Mouse (Mus musculus) spleen, adult 18-20 months (tissue): ENCODE measurements around the gene Nlrx1.

Source experiments
- DNase-seq, 2 experiments: peaks; one replicate each; pipeline ENCODE4 v3.0.0; 2022; ENCODE audit warnings: mixed read lengths in 2 of 2

Nlrx1 gene

DNA sequence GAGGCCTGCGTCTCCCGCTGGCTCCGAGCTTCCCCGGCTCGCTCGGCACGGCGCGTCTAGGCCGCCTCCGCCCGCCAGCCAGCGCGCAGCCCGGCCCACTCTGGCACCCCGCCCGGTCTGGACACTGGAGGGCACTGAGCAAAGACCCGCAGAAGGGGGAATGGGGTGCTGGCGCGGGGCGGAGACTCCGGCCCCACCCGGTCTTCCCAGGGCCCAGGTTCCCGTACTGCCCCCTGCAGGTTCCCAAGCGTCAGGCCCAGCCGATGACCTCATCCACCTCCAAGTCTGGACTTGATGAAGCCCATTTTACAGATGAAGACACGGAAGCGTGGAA lies 405 bp downstream of the Nlrx1 start:
- DNase-seq, result peak; percentile 64 to 83

DNA sequence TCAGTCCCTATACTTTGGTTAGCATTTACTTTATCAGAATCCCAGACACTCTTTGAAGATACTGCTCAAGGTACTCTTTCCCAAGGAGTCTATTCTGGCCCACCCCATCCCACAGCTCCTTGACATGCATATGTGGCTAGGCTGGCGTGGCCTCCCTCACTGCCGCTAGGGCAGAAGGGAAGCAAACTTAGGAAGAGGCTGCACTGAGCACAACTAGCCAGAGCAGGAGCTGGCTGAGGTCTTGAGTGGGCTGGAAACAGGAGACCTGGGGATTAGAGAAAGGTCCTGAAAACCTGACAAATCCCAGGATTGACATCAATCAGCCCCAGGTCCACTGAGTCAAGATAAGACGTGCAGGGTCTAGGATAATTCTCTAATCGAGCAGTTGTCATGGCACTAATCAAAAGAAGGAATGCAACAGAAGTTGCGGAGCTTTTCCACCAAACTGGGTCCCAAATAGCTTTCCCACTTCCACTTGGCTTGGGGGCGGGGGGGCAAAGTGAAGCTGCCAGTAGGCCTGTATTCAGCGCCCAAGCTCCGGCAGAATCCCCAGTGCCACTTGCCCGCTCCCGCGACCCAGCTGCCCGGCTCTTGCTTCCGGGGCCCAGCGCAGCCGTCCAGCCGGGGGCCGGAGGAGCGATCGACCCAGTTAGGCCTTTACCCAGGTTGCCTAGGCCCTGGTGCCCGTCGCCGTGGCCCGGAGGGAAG lies 926 bp downstream of the Nlrx1 start:
- DNase-seq, result no peak

DNA sequence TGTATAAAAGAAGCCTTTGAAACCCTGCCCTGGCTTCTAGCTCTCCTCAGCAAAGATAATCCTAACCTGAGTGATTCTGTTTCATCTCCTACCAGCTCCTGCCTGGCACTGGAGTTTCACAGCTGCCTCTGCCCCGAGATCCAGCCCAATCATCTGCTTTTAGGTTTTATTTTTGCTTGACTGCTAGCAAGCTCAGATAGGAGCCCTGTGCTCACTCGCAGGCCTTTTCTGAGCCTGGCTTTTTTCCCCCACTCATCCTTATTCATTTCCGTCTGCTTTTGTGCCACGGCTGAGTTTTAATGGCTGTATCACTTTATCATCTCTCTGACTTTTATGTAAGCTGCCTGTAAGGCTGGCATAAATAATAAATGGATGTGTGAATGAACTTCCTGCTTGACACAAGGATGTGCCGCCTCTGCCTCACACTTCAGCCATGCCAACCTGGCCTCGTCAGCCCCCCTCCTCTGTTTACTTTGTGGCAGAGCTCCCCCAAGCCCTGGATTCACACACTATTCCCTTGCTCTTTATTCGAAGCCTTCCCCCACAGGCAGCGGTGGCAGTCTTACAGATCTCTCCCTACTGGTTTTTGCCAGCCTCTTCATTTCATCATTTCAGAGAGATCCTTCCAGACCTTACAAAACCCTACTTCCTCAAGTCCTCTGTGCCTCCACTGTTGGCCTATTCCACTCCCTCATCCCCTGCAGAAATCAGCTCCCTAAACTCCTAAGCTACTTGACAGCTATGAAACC lies 1.7 kb downstream of the Nlrx1 start:
- no peak for DNase-seq

DNA sequence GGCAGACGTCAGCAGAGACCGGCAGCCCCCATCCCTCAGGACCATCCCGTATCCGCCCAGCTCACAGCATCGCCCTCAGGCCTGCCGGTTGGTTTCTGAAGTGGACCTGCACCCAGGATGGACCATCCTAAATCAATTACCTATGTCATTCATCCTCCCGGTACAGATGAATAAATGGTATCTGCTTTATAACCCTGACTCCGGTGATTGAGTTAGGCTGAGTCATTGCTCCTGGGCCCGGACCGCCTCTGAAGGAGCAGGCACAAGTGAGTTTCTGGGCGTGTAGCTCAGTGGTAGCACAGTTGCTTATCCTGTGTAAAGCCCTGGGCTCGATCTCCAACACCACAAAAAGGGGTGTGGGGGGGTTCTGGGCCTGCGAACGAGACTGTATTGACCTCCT lies 7.0 kb downstream of the Nlrx1 start:
- no peak for DNase-seq

DNA sequence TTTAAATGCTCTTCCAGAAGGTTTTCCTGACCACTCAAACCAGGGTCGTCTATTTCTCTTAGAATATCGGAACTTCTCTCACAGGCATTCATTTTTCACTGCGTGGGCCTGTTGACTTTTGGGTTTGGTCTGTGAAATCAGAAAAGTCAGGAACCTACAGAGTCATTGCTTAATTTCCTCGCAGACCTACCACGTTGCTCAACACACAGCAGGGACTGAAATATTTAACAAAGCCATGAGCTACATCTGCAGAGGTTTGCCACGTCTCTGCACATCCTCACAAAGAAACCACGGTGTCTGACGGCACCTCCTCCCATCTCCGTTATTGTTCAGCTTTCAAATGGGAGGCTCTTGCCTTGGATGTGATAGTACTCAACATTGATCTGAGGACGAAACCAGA lies 9.4 kb downstream of the Nlrx1 start:
- no peak for DNase-seq

DNA sequence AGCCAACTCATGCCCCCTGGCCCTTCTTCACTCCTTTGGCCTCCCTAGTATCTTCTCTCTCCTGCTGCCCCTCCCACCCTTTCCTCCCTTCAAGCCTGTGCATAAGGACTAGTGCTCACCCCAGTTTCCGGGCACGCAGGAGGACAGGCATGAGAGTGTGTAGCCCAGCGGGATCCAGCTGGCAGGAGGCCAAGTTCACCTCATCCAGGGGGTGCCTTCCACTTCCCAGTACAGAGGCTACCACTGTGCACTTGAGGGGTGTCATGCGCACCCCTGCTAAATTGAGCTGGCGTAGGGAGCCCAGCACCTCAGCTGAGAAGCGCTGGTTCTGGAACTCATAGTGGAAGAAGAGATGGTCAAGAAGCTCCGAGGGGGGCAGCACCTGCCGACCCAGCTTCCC lies 12.2 kb downstream of the Nlrx1 start:
- no peak for DNase-seq

DNA sequence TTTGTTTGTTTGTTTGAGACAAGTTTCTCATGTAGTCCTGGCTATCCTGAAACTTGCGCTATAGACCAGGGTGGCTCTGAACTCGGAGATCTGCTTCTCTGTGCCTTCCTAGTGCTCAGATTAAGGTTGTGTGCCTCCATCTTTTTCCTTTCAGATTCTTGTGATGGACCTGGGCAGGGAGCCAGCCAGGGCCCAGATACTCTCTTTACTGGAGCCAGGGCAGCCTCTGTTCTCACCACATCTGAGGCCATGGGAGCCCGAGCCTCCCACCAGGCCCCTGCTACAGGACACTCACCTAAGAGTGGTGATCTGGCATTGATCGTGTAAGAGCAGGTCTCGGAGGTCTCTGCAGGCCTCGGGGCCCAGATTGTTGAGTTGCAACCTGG lies 13.3 kb downstream of the Nlrx1 start:
- no peak for DNase-seq

DNA sequence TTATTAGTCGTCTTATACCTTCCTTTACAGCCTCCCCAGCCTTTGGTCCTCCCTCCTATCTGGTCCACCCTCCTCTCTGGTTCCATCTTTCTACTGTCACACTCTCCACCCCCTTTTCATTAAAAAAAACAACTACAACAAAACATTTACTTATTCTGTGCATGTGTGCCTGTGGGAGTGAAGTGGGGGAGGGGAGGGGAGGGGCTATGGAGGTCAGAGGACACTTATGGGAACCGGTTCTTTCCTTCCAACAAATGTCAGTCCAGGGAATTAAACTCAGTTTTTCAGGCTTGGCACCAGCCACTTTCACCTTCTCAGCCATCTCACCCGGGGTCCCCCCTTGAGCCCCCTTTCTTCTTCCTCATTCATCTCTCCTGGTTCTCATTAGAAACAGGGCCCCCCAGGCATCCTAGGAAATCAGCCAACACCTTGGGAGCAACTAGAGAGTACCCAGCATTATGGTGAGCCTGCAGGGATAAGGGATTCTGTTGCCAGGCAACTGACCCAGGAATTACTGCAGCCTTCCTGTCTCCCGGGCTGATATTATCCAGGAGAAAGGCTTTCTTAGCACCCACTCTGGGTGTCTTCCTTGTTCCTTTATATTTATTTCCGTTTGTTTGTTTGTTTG lies 13.8 kb downstream of the Nlrx1 start:
- DNase-seq, result no peak

DNA sequence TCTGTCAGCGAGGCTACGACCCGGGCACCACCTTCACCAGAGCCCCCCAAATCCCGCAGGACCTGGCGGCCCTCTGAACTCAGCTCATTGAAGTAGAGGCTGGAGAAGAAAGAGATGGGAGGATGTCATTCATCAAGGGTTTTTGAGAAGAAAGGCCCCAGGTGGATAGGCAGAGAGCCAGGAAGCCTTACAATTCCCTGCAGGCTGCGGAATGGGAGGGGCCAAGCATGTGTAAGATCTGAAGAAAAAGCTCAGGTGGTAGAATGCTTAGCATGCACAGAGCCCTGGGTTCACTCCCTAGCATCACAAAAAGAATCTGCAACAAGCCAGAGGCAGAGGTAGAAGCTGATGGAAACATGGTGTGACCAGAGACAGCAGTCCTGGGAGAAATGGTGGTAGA lies 15.0 kb downstream of the Nlrx1 start:
- no peak for DNase-seq

DNA sequence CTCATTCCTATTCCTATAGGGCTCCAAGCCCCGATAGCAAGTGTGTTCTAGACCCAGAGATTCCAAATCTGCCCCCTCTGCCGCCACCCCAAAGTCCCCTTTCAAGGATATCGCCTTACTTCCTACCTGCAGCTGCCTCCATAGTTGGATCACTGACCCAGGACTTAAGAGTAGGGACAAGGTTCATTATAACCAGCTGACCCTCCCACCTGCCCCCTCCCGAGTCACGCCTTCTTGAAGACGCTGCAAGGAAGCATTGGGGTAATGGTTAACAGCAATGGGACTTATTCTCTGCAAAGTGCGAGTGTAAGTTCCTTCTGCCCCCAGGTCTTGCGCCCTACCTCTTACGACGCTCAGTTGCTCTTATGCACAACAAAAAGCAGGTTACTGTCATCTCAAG lies 17.1 kb downstream of the Nlrx1 start, which contains the start of gene Pdzd3:
Gene Pdzd3, minus strand, starts transcription at position 158 of the 400 bp plus-strand sequence.
- no peak for DNase-seq

DNA sequence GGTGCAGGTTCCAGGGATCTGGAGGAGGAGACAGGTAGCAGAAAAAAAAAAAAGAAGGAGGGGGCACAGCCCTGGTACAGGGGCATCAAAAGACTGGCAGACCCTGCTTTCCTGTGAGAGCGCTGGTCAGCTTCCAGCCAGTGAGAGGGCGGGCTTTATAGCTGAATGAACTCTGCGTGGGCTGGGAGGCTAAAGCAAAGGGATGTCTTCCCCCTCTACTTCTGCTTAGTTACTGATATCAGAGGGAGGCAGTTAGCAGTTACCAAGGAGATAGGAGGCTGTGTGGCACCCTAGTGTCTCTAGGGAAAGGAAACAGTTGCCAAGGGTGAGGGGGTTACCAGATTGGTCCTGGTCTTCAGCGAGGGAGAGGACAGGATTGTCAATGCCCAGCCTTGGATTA lies 18.0 kb downstream of the Nlrx1 start:
- no peak for DNase-seq

DNA sequence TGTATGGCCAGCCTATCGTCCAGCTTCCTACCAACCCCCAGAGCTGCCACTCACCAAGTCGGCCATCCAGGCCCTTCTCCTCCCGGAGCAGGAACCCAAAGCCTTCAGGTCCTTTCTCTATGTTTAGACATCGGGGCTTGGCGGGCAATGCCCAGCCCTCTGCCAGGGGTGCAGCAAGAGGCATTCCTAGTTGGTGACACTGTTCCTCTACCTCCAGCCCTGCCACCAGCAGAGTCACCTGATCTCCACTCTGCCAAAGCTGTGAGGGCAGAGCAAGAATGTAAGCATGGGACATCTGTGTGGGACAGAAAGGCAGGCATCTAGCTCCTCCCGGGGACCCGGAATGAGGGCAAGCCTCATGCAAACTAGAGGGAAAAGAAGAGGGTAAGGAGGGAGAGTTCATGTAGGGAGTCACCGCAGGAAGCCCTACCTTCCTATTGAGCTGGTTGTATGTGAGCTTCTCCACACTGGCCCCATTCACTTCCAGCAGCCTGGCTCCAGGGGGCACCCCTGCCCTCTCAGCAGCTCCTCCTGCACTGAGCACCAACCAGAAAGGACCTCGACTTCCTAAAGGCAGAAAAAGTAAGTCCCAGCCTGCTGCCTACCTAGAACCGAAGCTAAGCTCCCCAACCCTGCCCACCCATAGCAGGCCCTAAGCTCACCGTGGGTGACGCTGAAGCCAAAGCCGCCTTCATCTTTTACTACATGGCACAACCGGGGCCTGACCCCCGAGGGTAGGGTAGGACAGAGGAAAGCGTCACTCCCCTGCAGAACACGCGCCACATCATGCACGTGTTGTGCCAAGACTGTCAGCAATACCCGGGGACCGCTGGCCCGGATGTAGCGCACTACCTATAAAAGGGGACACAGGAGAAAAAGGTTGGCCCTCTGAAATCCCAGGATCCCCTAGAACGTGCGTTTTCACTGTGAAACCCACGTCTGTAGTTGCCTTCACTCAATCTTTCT lies 18.9 kb downstream of the Nlrx1 start:
- peak; percentile 41 to 52 for DNase-seq

DNA sequence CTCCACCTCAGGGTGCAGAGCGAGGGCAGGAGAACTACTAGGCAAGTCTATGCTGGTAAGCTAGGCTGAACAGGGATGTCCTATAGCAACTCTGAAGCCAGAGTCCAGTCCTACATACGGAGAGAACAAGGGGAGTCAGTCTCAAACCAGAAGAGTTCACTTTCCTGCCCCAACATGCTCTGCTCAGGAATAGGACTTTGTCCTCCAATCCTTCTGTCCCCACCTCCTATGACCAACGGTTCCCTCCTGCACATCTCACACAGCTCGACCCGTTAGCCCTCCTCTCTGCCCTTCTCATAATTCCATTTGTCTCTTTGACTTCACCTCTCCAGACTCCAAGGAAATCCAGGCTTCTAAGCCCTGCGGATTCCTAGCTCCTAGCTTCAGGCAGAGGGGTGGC lies 20.5 kb downstream of the Nlrx1 start:
- no peak for DNase-seq

DNA sequence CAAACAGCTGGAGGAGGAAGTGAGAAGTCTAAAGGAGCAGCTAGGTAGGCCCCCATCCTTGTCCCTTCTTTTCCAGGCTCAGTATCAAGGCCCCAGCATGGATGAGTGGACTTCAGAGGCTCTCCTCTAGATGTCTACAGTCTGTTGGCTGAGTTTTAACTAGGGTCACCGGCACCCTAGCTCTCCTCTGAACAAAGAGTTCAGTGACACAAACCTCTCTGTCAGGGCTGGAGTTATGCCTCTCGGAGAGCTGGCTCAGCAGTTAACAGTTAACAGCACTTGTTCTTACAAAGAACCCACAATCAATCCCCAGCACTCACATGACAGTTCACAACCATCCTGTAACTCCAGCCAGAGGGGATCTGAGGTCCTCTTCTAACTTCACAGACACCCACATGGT lies 24.8 kb downstream of the Nlrx1 start:
- no peak for DNase-seq

DNA sequence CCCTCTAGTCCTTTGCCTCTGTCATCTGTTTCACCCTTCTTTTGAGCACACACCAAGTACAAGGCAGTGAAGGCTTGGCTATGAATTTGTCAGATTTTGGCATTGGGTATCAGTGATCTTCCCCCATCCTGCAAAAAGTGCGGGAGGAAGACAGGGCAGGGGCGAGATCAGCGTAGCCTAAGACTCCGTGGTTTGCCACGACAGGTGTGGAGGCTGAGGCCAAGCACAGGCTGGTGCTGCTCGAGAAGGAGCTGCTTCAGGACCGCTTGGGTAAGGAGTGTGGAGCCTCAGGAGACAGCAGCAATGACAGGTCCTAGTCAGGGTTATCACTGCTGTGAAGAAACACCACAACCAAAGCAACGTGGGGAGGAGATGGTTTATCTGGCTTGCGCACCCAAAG lies 27.0 kb downstream of the Nlrx1 start:
- DNase-seq, result no peak

DNA sequence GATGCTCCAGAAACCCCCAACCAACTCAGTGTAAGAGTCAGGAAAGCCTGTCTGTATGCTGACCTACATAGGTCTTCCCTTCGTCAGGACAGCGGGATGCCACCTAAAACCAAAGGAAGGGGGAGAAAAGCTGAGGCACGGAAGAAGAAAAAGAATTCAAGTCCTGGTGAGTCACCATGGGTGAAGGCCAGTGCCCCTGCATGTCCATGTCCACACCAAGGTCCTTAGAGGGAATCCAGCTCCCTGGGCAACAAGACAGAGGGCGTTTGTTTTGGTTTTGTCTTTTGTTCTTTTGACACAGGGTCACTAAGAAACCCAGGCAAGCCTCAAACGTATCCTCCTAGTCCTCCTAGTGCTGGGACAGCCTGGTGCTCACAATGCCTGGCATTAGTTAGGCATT lies 27.5 kb downstream of the Nlrx1 start:
- DNase-seq, result no peak

DNA sequence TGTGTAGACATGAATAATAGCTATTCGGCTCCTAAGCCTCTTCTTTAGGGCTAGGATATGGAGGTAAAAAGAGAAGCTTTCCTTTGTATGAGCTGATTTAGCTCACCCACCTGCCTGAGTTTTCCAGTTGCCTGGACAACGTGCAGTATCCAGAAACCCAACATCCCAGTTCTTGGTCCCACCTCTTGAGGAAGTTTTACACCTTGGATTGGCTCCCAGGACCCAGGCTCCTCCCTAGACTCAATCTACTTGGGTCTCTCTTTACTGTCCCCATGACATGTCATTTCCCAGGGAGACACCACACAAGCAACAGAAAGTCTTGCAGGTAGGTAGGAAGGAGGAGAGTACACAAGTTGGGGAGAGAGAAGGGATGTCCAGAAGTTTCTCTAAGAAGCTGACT lies 28.0 kb downstream of the Nlrx1 start, which contains the start of gene Ccdc153:
Gene Ccdc153, plus strand, starts transcription at position 278 of the 400 bp plus-strand sequence.
- DNase-seq, result no peak

DNA sequence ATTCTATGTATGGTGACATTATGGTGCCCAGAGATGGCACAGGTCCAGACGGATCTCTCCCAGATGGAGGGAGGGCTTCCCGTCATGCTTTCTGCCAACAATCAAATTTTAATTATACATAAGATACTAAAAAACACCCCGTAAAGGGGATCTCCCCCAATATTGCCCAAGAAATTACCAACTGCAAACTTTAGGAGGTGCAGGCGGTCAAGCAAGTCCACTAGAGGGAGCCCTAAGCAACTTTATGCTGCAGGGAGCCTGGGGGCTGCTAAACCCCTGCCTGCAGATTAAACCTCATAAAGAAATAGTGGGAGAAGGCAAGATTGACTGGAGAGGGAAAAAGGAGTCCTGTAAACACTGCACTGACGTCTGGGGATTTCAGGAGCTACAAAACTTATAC lies 29.0 kb downstream of the Nlrx1 start:
- peak in 1 of 2 experiments; percentile 52 for DNase-seq

DNA sequence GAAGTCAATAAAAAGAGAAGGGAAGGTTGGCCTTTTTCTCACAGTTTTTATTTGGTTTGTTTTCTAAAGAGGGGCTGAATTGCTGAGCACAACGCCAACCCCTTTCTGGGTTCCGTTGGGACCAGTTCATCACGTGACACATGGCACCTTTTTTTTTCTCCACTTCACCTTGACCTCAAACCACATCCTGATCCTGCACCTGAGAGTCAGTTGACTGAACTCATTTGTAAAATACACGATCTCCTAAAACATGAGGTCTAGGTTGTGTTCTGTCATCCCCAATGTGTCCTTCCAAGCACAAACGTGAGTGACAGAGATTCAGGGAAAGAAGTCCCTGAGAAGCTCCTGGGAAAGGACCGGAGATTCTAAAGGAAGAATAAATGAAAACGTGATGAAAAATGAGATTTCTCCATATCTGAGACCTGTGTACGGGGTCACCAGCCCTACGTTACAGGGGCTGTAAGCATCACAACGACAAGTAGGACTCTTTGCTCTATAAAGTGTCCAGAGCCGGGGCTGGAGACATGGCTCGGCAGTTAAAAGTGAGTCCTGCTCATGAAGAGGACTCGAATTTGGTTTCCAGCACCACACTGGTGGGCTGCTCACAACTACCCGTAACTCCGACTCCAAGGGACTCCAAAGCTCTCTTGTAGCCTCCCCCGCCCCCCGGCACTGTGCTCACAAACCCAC lies 29.8 kb downstream of the Nlrx1 start:
- no peak for DNase-seq

DNA sequence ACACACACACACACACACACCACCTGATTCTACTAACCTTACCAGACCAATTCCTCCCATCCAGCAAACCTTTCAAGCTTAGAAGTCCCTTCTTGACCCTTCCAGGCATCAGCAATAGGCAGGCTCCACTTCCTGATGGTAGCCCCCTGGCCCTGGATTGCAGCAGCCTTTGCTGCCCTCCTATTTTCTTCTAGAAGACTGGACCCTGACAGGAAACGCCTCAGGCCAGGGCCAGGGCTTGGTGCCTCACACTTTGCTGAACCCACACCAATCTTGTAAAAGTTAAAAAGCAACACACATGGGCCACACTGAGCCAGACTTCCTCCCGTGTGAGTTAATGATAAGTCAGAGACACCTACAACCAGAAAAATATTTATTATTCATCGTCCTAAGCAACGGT lies 31.3 kb downstream of the Nlrx1 start:
- DNase-seq, result no peak

DNA sequence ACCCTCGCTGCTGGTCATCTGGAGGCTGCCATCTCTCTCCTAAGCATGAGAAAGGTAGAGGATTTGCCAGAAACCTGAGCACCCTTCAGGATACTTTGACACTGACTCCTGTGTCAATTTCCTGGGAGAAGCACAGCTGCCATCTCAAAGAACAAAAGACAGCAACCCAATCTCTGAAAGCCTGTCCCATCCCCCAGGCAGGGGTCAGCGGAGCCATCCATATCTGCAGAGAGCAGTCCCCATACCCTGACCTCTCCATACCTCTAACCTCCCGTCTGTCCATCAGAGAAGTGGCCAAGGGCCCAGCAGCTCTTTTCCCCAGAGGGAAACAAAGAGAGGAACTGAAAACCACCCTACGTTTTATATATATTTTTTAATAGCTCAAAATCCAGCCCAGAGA lies 31.8 kb downstream of the Nlrx1 start:
- no peak for DNase-seq
